Mouse (Mus musculus): ENCODE measurements around the gene Arsg.

- TF ChIP-seq MAFK (IDR thresholded peaks at IDR 0.05; ENCODE audit: insufficient read depth, low read depth, low read length) (no peak), ZNF384 (IDR thresholded peaks at IDR 0.05; ENCODE audit: low read depth, low read length) (no peak)
Observed at GRCm38 (mm10) chr11:109440641-109441040, 32.5 kb upstream of the Arsg start.

All from ES-E14 (cell line).